Mouse (Mus musculus): ENCODE measurements at regions not wholly inside any gene's neighbourhood (a gene's known extent, or its start where the extent isn't known, plus 50 kb on each side); places are given as distances from the start of the nearest gene placed in this dataset.

GRCm38 (mm10) chr14:123163842-123164241 is 180.0 kb upstream of the Tmtc4 start:
- no peak for TF ChIP-seq EP300 (IDR thresholded peaks at IDR 0.05; ENCODE audit: low read depth)
- TF ChIP-seq CTCF (IDR thresholded peaks at IDR 0.05; ENCODE audit: low read depth): no peak
- H3K4me2 ChIP-seq (ENCODE audit: low read depth, low read length): no peak overlapping the region
- 60% methylated on average over 4 of the region's 4 CpGs for WGBS
- ATAC-seq (ENCODE audit: insufficient read depth, low read depth) (no peak), DNase-seq (ENCODE audit: low spot score) (no peak)
- no peak overlapping the region for H3K4me3 ChIP-seq (ENCODE audit: low read depth, low read length)
- no peaks in the 10 kb centered on the region for H3K4me1 ChIP-seq (ENCODE audit: control insufficient read depth, insufficient read depth)
- no peaks in the 10 kb centered on the region for H3K9me3 ChIP-seq (replicated peaks; ENCODE audit: control insufficient read depth, low read length)
- no peaks in the 10 kb centered on the region for H3K27me3 ChIP-seq (ENCODE audit: control insufficient read depth, insufficient read depth, low read length)
- no peak overlapping the region for H3K9ac ChIP-seq (replicated peaks; ENCODE audit: low read depth, low read length)
- H3K27ac ChIP-seq (ENCODE audit: low read depth): no peak overlapping the region
- no peaks in the 10 kb centered on the region for H3K36me3 ChIP-seq (replicated peaks; ENCODE audit: control insufficient read depth, insufficient read depth, low read length)

GRCm38 (mm10) chr14:123143489-123144046 is 159.7 kb upstream of the Tmtc4 start:
- H3K4me2 ChIP-seq (ENCODE audit: low read depth, low read length): no peak overlapping the region
- ATAC-seq (ENCODE audit: insufficient read depth, low read depth): no peak
- 37% methylated on average over 5 of the region's 5 CpGs for WGBS

GRCm38 (mm10) chr14:123138743-123139705 is 155.2 kb upstream of the Tmtc4 start:
- WGBS: 55% methylated on average over 6 of the region's 6 CpGs
- Histone ChIP-seq H3K27me3 (ENCODE audit: control insufficient read depth, insufficient read depth, low read length) (no peaks in the 10 kb centered on the region), H3K4me1 (ENCODE audit: control insufficient read depth, insufficient read depth) (no peaks in the 10 kb centered on the region), H3K36me3 (replicated peaks; ENCODE audit: control insufficient read depth, insufficient read depth, low read length) (no peaks in the 10 kb centered on the region), H3K9ac (replicated peaks; ENCODE audit: low read depth, low read length) (no peak overlapping the region), H3K9me3 (replicated peaks; ENCODE audit: control insufficient read depth, low read length) (no peaks in the 10 kb centered on the region), H3K4me2 (ENCODE audit: low read depth, low read length) (no peak overlapping the region), H3K27ac (ENCODE audit: low read depth) (no peak overlapping the region), H3K4me3 (ENCODE audit: low read depth, low read length) (no peak overlapping the region)
- ATAC-seq (ENCODE audit: insufficient read depth, low read depth): no peak
- TF ChIP-seq CTCF (IDR thresholded peaks at IDR 0.05; ENCODE audit: low read depth) (no peak), EP300 (IDR thresholded peaks at IDR 0.05; ENCODE audit: low read depth) (no peak)
- no peak for DNase-seq (ENCODE audit: low spot score)

More at GRCm38 (mm10) chr14:123143489-123144046, 159.7 kb upstream of the Tmtc4 start:
- H3K4me1 ChIP-seq (ENCODE audit: control insufficient read depth, insufficient read depth): no peaks in the 10 kb centered on the region
- peak; percentile 11 for DNase-seq (ENCODE audit: low spot score)
- no peaks in the 10 kb centered on the region for H3K9me3 ChIP-seq (replicated peaks; ENCODE audit: control insufficient read depth, low read length)
- H3K36me3 ChIP-seq (replicated peaks; ENCODE audit: control insufficient read depth, insufficient read depth, low read length): no peaks in the 10 kb centered on the region
- peaks cover 3% of the 10 kb centered on the region; the same call in 1 of the 2 replicates for H3K27me3 ChIP-seq (ENCODE audit: control insufficient read depth, insufficient read depth, low read length)
- no peak overlapping the region for H3K4me3 ChIP-seq (ENCODE audit: low read depth, low read length)
- H3K27ac ChIP-seq (ENCODE audit: low read depth): no peak overlapping the region
- no peak for TF ChIP-seq EP300 (IDR thresholded peaks at IDR 0.05; ENCODE audit: low read depth)
- TF ChIP-seq CTCF (IDR thresholded peaks at IDR 0.05; ENCODE audit: low read depth): no peak
- no peak overlapping the region for H3K9ac ChIP-seq (replicated peaks; ENCODE audit: low read depth, low read length)

GRCm38 (mm10) chr14:123133979-123134378 is 150.1 kb upstream of the Tmtc4 start:
- 18% methylated on average over 1 of the region's 1 CpGs for WGBS

GRCm38 (mm10) chr14:123120361-123120760 is 136.5 kb upstream of the Tmtc4 start:
- H3K4me2 ChIP-seq (ENCODE audit: low read depth, low read length): no peak overlapping the region
- TF ChIP-seq CTCF (IDR thresholded peaks at IDR 0.05; ENCODE audit: low read depth) (no peak), EP300 (IDR thresholded peaks at IDR 0.05; ENCODE audit: low read depth) (no peak)
- ATAC-seq (ENCODE audit: insufficient read depth, low read depth): no peak
- H3K27me3 ChIP-seq (ENCODE audit: control insufficient read depth, insufficient read depth, low read length): no peaks in the 10 kb centered on the region
- no peak overlapping the region for H3K4me3 ChIP-seq (ENCODE audit: low read depth, low read length)
- H3K27ac ChIP-seq (ENCODE audit: low read depth): no peak overlapping the region
- no peaks in the 10 kb centered on the region; the same call in 1 of the 2 replicates for H3K9me3 ChIP-seq (replicated peaks; ENCODE audit: control insufficient read depth, low read length)
- no peaks in the 10 kb centered on the region for H3K4me1 ChIP-seq (ENCODE audit: control insufficient read depth, insufficient read depth)
- 69% methylated on average over 2 of the region's 2 CpGs for WGBS
- DNase-seq (ENCODE audit: low spot score): no peak
- H3K36me3 ChIP-seq (replicated peaks; ENCODE audit: control insufficient read depth, insufficient read depth, low read length): no peaks in the 10 kb centered on the region
- H3K9ac ChIP-seq (replicated peaks; ENCODE audit: low read depth, low read length): no peak overlapping the region

More at GRCm38 (mm10) chr14:123133979-123134378, 150.1 kb upstream of the Tmtc4 start:
- no peak for ATAC-seq (ENCODE audit: insufficient read depth, low read depth)
- Histone ChIP-seq H3K27ac (ENCODE audit: low read depth) (no peak overlapping the region), H3K4me3 (ENCODE audit: low read depth, low read length) (no peak overlapping the region), H3K36me3 (replicated peaks; ENCODE audit: control insufficient read depth, insufficient read depth, low read length) (no peaks in the 10 kb centered on the region), H3K9ac (replicated peaks; ENCODE audit: low read depth, low read length) (no peak overlapping the region), H3K4me1 (ENCODE audit: control insufficient read depth, insufficient read depth) (no peaks in the 10 kb centered on the region), H3K27me3 (ENCODE audit: control insufficient read depth, insufficient read depth, low read length) (no peaks in the 10 kb centered on the region), H3K4me2 (ENCODE audit: low read depth, low read length) (no peak overlapping the region), H3K9me3 (replicated peaks; ENCODE audit: control insufficient read depth, low read length) (no peaks in the 10 kb centered on the region)
- no peak for TF ChIP-seq EP300 (IDR thresholded peaks at IDR 0.05; ENCODE audit: low read depth)
- TF ChIP-seq CTCF (IDR thresholded peaks at IDR 0.05; ENCODE audit: low read depth): no peak
- no peak for DNase-seq (ENCODE audit: low spot score)

Measured in heart, postnatal 0 days (tissue).